ENCODE assay signal across 26 mouse cellular contexts in genomic region chr12:30112271-30112670, GRCm38 (mm10). TPM values are rescaled to one million over a fixed set of nuclear protein-coding genes. Genes with fewer than 3 reads are reported as not detected.
A peak's percentile ranks its signal among the peaks of the same experiment; 100 is the strongest.
DNase-seq lines count a peak whose midpoint lies in the region; TF ChIP-seq lines count a peak whose summit lies in the region.
"Had no signal": no experiment of that assay in that cellular context is flagged by ENCODE, and none has a peak within 500 bp of the region (broad histone marks: within the 10 kb centered on the region; RNA-seq: fewer than 3 reads in every experiment).

No protein-coding gene starts in this region.

- no peaks in the 10 kb centered on the region for H3K79me2 ChIP-seq in heart, adult 2 months (replicated peaks; ENCODE audit: control insufficient read depth, insufficient read depth, low read length)

- no peak overlapping the region for H3K27ac ChIP-seq in heart, adult 2 months
- no peak overlapping the region for H3K27ac ChIP-seq in limb, embryonic 10.5 days
- H3K27ac ChIP-seq: embryonic facial prominence, embryonic 13.5 days; embryonic facial prominence, embryonic 15.5 days; forebrain, embryonic 10.5 days; forebrain, embryonic 12.5 days had no signal

- H3K27me3 ChIP-seq in heart, adult 2 months (ENCODE audit: control insufficient read depth, insufficient read depth, low read length): no peaks in the 10 kb centered on the region
- H3K27me3 ChIP-seq in limb, embryonic 10.5 days (ENCODE audit: low read depth, poor library complexity, severe bottlenecking): no peaks in the 10 kb centered on the region
- H3K27me3 ChIP-seq: CH12.LX; embryonic facial prominence, embryonic 13.5 days; embryonic facial prominence, embryonic 15.5 days; forebrain, embryonic 12.5 days had no signal

- no peak overlapping the region for H3K9ac ChIP-seq in heart, adult 2 months (ENCODE audit: low read depth, low read length)
- H3K9ac ChIP-seq: embryonic facial prominence, embryonic 13.5 days; embryonic facial prominence, embryonic 15.5 days; forebrain, embryonic 12.5 days had no signal

- peak; percentile 58 for DNase-seq in heart, adult 11 months
- DNase-seq in heart, adult 2 months: no peak
- DNase-seq in 3T3-L1 (ENCODE audit: low read depth, low spot score): peak; percentile 7
- DNase-seq in Muller cell, postnatal 12 days (ENCODE audit: inconsistent ontology term): peak; percentile 0
- no peak for DNase-seq in limb, embryonic 10.5 days (ENCODE audit: low spot score)
- DNase-seq: adrenal gland, adult 8-10 months; adrenal gland, postnatal 14 days; adrenal gland, postnatal 36 days; B cell, adult 2 months; cerebellum, adult 11 months; cerebellum, adult 18-20 months; cerebellum, adult 8-10 months; cerebellum, adult 9-11 months; cerebellum, postnatal 14 days; cerebellum, postnatal 36 days; embryo, embryonic 11 days had no signal

- no peak for TF ChIP-seq EP300 in heart, adult 2 months (IDR thresholded peaks at IDR 0.05; ENCODE audit: insufficient read depth, low read depth, low read length)

- 81% methylated on average over 2 of the region's 2 CpGs for WGBS in heart, adult 2 months
- WGBS in limb, embryonic 10.5 days: 94% methylated on average over 2 of the region's 2 CpGs

- no peak for TF ChIP-seq CTCF in heart, adult 2 months (IDR thresholded peaks at IDR 0.05)

- intact Hi-C loops in heart, adult 2 months (cut with DNase I): no loop called here

- H3K36me3 ChIP-seq in heart, adult 2 months (ENCODE audit: control insufficient read depth, insufficient read depth, low read length): no peaks in the 10 kb centered on the region
- H3K36me3 ChIP-seq in limb, embryonic 10.5 days: no peaks in the 10 kb centered on the region
- H3K36me3 ChIP-seq: embryonic facial prominence, embryonic 13.5 days; embryonic facial prominence, embryonic 15.5 days; forebrain, embryonic 10.5 days; forebrain, embryonic 12.5 days; G1E had no signal

- H3K9me3 ChIP-seq in limb, embryonic 10.5 days (replicated peaks): no peaks in the 10 kb centered on the region
- H3K9me3 ChIP-seq: embryonic facial prominence, embryonic 13.5 days; embryonic facial prominence, embryonic 15.5 days; forebrain, embryonic 10.5 days; forebrain, embryonic 12.5 days had no signal

- H3K4me1 ChIP-seq in heart, adult 2 months (ENCODE audit: control insufficient read depth, insufficient read depth, low read length): no peaks in the 10 kb centered on the region
- no peaks in the 10 kb centered on the region for H3K4me1 ChIP-seq in limb, embryonic 10.5 days
- H3K4me1 ChIP-seq: embryonic facial prominence, embryonic 13.5 days; embryonic facial prominence, embryonic 15.5 days; forebrain, embryonic 10.5 days; forebrain, embryonic 12.5 days had no signal

- no peak overlapping the region for H3K4me3 ChIP-seq in heart, adult 2 months
- H3K4me3 ChIP-seq in limb, embryonic 10.5 days: no peak overlapping the region
- H3K4me3 ChIP-seq: embryonic facial prominence, embryonic 13.5 days; embryonic facial prominence, embryonic 15.5 days; erythroblast, embryonic 14.5 days; forebrain, embryonic 10.5 days; forebrain, embryonic 12.5 days had no signal

- TF ChIP-seq POLR2A in heart, adult 2 months (IDR thresholded peaks at IDR 0.05; ENCODE audit: insufficient read depth, low read depth, low read length): no peak

RNA-seq across cellular contexts. Expression of gene Tpo, which starts 20.2 kb away (rescaled TPM):
- not detected for total RNA-seq in heart, adult 2 months (2021)
- polyA plus RNA-seq in heart, adult 2 months (2012; rRNA removed): not detected in 2 replicates
- not detected in 2 replicates for polyA plus RNA-seq in limb, embryonic 10.5 days (2016; fragmentation: Nextera tagmentation; extraction: Ambion mirVana)
- total RNA-seq: adrenal gland, postnatal 14 days; adrenal gland, postnatal 36 days; CH12.LX; common myeloid progenitor, adult 5-6 weeks had no signal
- polyA plus RNA-seq: CD4-positive, CD25-positive, alpha-beta regulatory T cell, adult 4 months; embryonic facial prominence, embryonic 11.5 days; embryonic facial prominence, embryonic 13.5 days; erythroblast, embryonic 14.5 days; forebrain, embryonic 10.5 days; forebrain, embryonic 12.5 days; G1E had no signal

Comparison
In these comparisons a context has a peak if more than half of its experiments do, and no peak if none do; other contexts are left out.
1. DNase-seq: peak in heart, adult 11 months (single experiment), 3T3-L1 (single experiment) and Muller cell, postnatal 12 days (single experiment); none in heart, adult 2 months (0 of 2) and limb, embryonic 10.5 days (single experiment).